Mouse (Mus musculus) liver, embryonic 14.5 days (tissue): ENCODE results near the gene Cd59b. TPM values are rescaled to one million over a fixed set of nuclear protein-coding genes. Genes with fewer than 3 reads are reported as not detected.

Experiments used
- ATAC-seq: fragments of 200-750 bp; cut with Nextera tagmentation; 2 replicates; pipeline ENCODE4 v1.8.0; 2017; ENCODE audit warnings: moderate number of reproducible peaks, mild to moderate bottlenecking, moderate library complexity; ENCODE audit not compliant: insufficient read depth
- DNase-seq, 3 experiments: peaks; one replicate each; pipeline ENCODE4 v3.0.0-alpha.2; 2012 to 2013; ENCODE audit warnings: low read depth in 3 of 3, low spot score in 3 of 3
- H3K27ac ChIP-seq: fragments of 300-500 bp; sonication (generic); 2 replicates; pipeline ENCODE4 v1.5.1; 2014; ENCODE audit warnings: moderate library complexity, mild to moderate bottlenecking, control low read depth, inconsistent platforms
- H3K27me3 ChIP-seq: fragments of 300-500 bp; sonication (generic); 2 replicates; pipeline ENCODE4 v1.6.1; 2014; ENCODE audit warnings: mild to moderate bottlenecking, low read length, moderate library complexity; ENCODE audit not compliant: control insufficient read depth, insufficient read depth
- H3K36me3 ChIP-seq: fragments of 300-500 bp; sonication (generic); replicated peaks from 2 replicates; pipeline ENCODE4 v1.6.1; 2014; ENCODE audit warnings: low read depth; ENCODE audit not compliant: control insufficient read depth, insufficient read depth
- H3K4me1 ChIP-seq, 2 experiments: fragments of 200-500 bp in 1 of 2; fragments of 300-500 bp in 1 of 2; sonication (generic) in 1 of 2; replicated peaks; 2 replicates each; pipeline ENCODE4 v1.6.1; 2012 to 2014; ENCODE audit warnings: antibody characterized with exemption in 1 of 2, inconsistent platforms in 1 of 2, low read length in 1 of 2; ENCODE audit not compliant: control insufficient read depth in 2 of 2, insufficient read depth in 2 of 2
- H3K4me2 ChIP-seq: fragments of 300-500 bp; sonication (generic); 2 replicates; pipeline ENCODE4 v1.6.1; 2014; ENCODE audit warnings: low read depth, mild to moderate bottlenecking, control low read depth, moderate library complexity
- H3K4me3 ChIP-seq, 2 experiments: fragments of 200-500 bp in 1 of 2; fragments of 300-500 bp in 1 of 2; sonication (generic) in 1 of 2; 2 replicates each; pipeline ENCODE4 v1.5.1; 2012 to 2014; ENCODE audit warnings: low read depth in 2 of 2, low read length in 2 of 2, mild to moderate bottlenecking in 2 of 2, control low read depth in 1 of 2, inconsistent platforms in 1 of 2, moderate library complexity in 1 of 2; ENCODE audit not compliant: insufficient read depth in 1 of 2
- H3K9ac ChIP-seq: fragments of 300-500 bp; sonication (generic); replicated peaks from 2 replicates; pipeline ENCODE4 v1.6.1; 2014; ENCODE audit warnings: mild to moderate bottlenecking, control low read depth, moderate library complexity
- H3K9me3 ChIP-seq: fragments of 300-500 bp; sonication (generic); 2 replicates; pipeline ENCODE4 v1.6.1; 2016; ENCODE audit warnings: low read length, mixed read lengths; ENCODE audit not compliant: control insufficient read depth
- CTCF ChIP-seq: IDR thresholded peaks from 2 replicates; pipeline ENCODE4 v1.5.1; 2016; ENCODE audit warnings: antibody characterized with exemption, low read depth, control low read depth
- EP300 ChIP-seq: IDR thresholded peaks from 2 replicates; pipeline ENCODE4 v1.6.1; 2016; ENCODE audit warnings: antibody characterized with exemption, low read depth
- WGBS: fragments of 180-500 bp; shearing (Covaris S2); extraction: QIAGEN DNeasy Blood & Tissue Kit; methylation state at CpG from one replicate; pipeline ENCODE4 v1.1.7; 2014; ENCODE audit not compliant: insufficient replicate concordance; 5-methylcytosine and 5-hydroxymethylcytosine counted together
- polyA plus RNA-seq, 2 experiments: library from polyadenylated mRNA; depleted of rRNA in 1 of 2; stranded (reverse) in 1 of 2; unstranded in 1 of 2; fragments of >200 nt; fragmentation: Nextera tagmentation in 1 of 2; extraction: Ambion mirVana in 1 of 2; gene quantifications; 2 replicates each; pipeline versions ENCODE4 v1.2.1 to v1.2.3; 2012 to 2014

Cd59b gene
- polyA plus RNA-seq, 2 experiments, result 9.3 to 14.3 TPM

GRCm38 (mm10) chr2:104044479-104045080, 25.1 kb upstream of the Cd59b start:
- Histone ChIP-seq H3K9me3 (no peaks in the 10 kb centered on the region), H3K27ac (no peak overlapping the region), H3K4me3 (no peak overlapping the region), H3K4me1 (peaks cover 10 to 19% of the 10 kb centered on the region in 2 experiments), H3K9ac (no peak overlapping the region), H3K36me3 (peaks cover 47% of the 10 kb centered on the region), H3K27me3 (no peaks in the 10 kb centered on the region), H3K4me2 (no peak overlapping the region)
- peak; percentile 76 for ATAC-seq
- no peak for DNase-seq
- 7% methylated on average over 1 of the region's 1 CpGs for WGBS
- no peak for TF ChIP-seq CTCF
- TF ChIP-seq EP300, result peak; percentile 44; the same call in 1 of the 2 replicates

GRCm38 (mm10) chr2:104058381-104058780, 11.3 kb upstream of the Cd59b start:
- Histone ChIP-seq H3K4me3 (no peak overlapping the region), H3K27me3 (no peaks in the 10 kb centered on the region), H3K27ac (no peak overlapping the region), H3K36me3 (peaks cover 52% of the 10 kb centered on the region), H3K9ac (no peak overlapping the region), H3K9me3 (no peaks in the 10 kb centered on the region), H3K4me2 (no peak overlapping the region), H3K4me1 (no peaks in the 10 kb centered on the region)
- TF ChIP-seq CTCF (no peak), EP300 (no peak)
- 76% methylated on average over 1 of the region's 1 CpGs for WGBS
- DNase-seq (no peak), ATAC-seq (no peak)

GRCm38 (mm10) chr2:104058954-104059353, 10.7 kb upstream of the Cd59b start:
- peaks cover 46% of the 10 kb centered on the region for H3K36me3 ChIP-seq
- TF ChIP-seq EP300 (no peak), CTCF (no peak)
- no peaks in the 10 kb centered on the region for H3K27me3 ChIP-seq
- no peak overlapping the region for H3K4me2 ChIP-seq
- H3K9me3 ChIP-seq, result no peaks in the 10 kb centered on the region
- ATAC-seq (no peak), DNase-seq (no peak)
- H3K27ac ChIP-seq, result no peak overlapping the region
- H3K9ac ChIP-seq, result no peak overlapping the region
- peaks cover 3% of the 10 kb centered on the region in 2 experiments; a peak in 3 of 4 replicates for H3K4me1 ChIP-seq
- no peak overlapping the region for H3K4me3 ChIP-seq
- 90% methylated on average over 4 of the region's 4 CpGs for WGBS

GRCm38 (mm10) chr2:104059786-104060185, 9.9 kb upstream of the Cd59b start:
- H3K27me3 ChIP-seq, result no peaks in the 10 kb centered on the region
- no peak overlapping the region for H3K4me3 ChIP-seq
- H3K4me1 ChIP-seq, result peaks cover 8 to 10% of the 10 kb centered on the region in 2 experiments
- ATAC-seq (no peak), DNase-seq (no peak)
- no peak overlapping the region for H3K9ac ChIP-seq
- H3K4me2 ChIP-seq, result no peak overlapping the region
- TF ChIP-seq CTCF (no peak), EP300 (no peak)
- no peaks in the 10 kb centered on the region for H3K9me3 ChIP-seq
- peaks cover 39% of the 10 kb centered on the region for H3K36me3 ChIP-seq
- H3K27ac ChIP-seq, result no peak overlapping the region
- WGBS, result 90% methylated on average over 10 of the region's 10 CpGs

- 93% methylated on average over 6 of the region's 6 CpGs for WGBS
Observed at GRCm38 (mm10) chr2:104060996-104061395, 8.7 kb upstream of the Cd59b start.

More at GRCm38 (mm10) chr2:104060996-104061395, 8.7 kb upstream of the Cd59b start:
- DNase-seq (no peak), ATAC-seq (no peak)
- Histone ChIP-seq H3K4me1 (peaks cover 8 to 13% of the 10 kb centered on the region in 2 experiments), H3K36me3 (peaks cover 32% of the 10 kb centered on the region), H3K27me3 (no peaks in the 10 kb centered on the region), H3K9ac (no peak overlapping the region), H3K4me3 (no peak overlapping the region), H3K27ac (no peak overlapping the region), H3K9me3 (no peaks in the 10 kb centered on the region), H3K4me2 (no peak overlapping the region)
- TF ChIP-seq EP300, result no peak
- no peak for TF ChIP-seq CTCF
